Mouse (Mus musculus): ENCODE results near the gene Gm17482.

The Gm17482 gene

DNA sequence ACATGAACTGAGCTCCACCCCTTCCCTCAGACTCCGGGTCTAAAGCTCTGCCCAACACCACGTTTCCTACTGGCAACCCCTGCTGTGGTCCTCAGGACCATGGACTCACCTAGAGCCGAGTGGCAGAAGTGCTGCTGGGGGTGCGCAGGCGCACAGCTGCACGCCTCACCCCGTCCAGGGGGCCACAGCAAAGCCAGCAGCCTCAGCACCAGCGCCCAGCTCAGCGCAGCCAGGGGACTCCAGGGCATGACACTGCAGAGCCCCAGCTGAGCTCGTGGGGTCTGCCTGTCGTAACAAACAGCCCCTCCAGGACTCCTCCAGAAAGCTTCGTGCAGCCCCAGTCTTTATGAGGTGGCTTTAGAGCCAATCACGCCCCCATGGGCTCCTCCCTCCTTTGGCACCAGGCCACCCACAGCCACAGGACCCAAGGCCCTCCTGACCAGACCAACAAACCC is 24.4 kb downstream of the Gm17482 start:
- DNase-seq: peak; percentile 17

- no peak for DNase-seq
Observed at GRCm38 (mm10) chr6:115252099-115252873, 25.1 kb downstream of the Gm17482 start, which contains the start of gene Timp4. Gene Timp4 (minus strand): TSS chr6:115252205.

GRCm38 (mm10) chr6:115255171-115255570 is 28.0 kb downstream of the Gm17482 start:
- no peak for DNase-seq

DNA sequence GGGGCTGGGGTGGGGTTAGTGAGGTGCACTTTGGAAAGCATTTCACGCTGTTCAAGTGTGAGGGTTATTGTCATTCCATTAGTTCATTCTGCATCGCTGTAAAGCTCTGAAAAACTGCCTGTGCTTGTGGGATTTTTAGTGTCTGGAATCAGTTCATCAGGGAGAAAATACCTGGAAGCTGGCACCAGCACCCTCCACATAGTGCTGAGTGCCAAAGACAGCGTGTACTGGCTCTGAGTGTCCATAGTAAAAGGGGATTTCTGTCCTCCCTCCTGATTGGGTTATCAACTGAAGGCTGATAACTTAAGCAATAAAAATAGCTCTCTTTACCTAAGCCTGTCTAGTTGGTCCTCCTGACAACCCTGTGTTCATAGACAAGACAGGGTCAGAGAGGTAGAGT is 33.4 kb downstream of the Gm17482 start:
- DNase-seq: no peak

DNA sequence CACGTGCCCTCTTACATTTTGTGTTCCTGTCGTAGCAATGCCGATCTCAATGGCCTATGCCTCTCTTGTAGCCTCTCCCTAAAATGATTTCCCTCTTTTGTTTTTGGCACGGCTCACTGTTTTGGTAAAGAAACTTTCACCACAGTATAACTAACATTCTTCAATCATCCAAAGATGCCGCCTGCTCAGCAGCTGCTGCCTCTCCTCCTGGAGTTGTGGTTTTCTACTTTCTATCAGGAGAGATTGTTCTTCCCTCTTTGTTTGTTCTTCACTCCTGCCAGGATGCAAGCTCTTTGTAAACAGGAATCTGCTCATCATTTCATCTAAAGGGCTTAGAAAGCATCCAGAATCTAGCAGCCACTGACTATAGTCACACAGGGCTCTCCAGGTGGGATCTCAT is 39.6 kb downstream of the Gm17482 start:
- DNase-seq: no peak

- peak; percentile 76 for DNase-seq
Observed at GRCm38 (mm10) chr6:115267916-115268315, 40.8 kb downstream of the Gm17482 start.

GRCm38 (mm10) chr6:115268551-115269385 is 41.6 kb downstream of the Gm17482 start:
- no peak for DNase-seq

DNA sequence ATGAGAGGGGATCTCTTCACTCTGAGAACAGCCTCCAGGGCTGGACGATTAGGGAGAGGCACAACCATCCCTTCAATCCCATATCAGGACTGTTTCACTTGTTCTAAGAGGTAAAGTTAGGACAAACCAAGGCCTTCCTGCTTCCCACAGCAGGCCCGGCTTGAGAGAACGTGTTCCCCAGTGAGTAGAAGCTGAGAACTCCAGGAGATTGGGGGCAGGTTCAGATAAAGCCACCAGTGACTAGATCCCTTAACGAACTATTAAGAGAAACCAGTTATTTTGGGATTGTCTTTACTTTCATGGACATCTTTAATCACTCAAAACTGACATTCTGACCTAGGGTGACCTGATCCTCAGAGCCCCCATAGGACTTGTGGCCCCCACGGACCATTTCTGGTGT is 42.4 kb downstream of the Gm17482 start:
- DNase-seq: no peak

DNA sequence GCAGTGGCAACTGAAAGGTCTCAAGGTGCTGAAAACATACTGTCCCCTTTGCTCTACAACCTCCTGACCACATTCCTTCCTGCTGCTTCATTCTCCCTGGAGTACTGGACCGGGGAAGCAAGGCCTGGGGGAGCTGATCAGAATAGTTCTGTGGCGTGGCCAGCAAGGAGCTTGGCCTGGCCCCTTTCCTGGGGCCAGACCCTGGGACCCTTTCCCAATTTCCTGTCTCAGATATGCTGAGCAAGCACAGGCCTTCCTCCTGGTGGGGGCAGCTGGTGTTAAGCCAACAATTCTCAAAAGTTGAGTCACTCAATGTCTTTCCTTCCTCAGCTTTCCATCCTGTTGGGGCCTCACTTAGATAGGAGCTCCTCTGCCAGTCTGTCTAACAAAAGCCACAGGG is 42.9 kb downstream of the Gm17482 start:
- no peak for DNase-seq

- no peak for DNase-seq
Observed at GRCm38 (mm10) chr6:115271326-115271725, 44.2 kb downstream of the Gm17482 start.

DNA sequence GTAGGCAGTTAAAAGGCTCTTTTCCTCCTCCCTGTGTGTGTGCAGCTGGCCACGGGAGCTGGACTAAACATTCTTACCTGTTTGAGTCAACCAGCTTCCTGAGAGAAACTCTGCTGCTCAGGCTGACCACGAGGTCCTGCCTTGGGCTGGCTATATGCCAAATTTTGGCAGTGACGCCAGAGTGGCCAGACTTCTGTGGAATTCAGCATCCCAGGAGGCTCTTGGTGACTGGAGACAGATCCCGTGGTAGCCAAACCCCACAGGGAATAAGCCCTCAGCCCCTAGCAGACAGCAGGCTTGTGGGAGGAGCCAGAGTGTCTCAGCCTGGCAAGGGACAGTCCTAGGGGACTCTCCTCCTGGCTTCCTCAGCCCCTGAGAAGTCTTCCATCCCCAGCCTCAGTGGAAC is 44.7 kb downstream of the Gm17482 start:
- peak; percentile 34 for DNase-seq

- DNase-seq: no peak
Observed at GRCm38 (mm10) chr6:115273346-115273745, 46.2 kb downstream of the Gm17482 start.

- DNase-seq: no peak
Observed at GRCm38 (mm10) chr6:115274705-115275104, 47.6 kb downstream of the Gm17482 start.

GRCm38 (mm10) chr6:115275116-115275815 is 48.1 kb downstream of the Gm17482 start:
- DNase-seq: no peak

DNA sequence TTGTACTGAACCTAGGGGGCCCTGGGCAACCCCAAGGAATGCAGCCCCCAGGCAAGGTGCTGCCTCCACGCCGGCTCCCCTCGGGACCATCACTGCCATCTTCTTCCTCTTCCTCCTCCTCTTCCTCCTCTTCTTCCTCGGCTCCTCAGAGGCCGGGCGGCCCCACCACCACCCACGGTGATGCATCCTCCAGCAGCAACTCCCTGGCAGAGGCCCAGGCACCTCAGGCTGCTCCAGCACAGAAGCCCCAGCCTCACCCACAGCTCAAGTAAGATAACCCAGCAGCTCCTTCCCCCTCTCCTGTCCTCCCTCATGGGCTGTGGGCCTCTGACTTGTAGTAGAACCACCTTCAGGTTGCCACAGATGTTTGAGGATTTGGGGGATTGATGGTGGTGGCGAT is 50.9 kb downstream of the Gm17482 start:
- no peak for DNase-seq

DNA sequence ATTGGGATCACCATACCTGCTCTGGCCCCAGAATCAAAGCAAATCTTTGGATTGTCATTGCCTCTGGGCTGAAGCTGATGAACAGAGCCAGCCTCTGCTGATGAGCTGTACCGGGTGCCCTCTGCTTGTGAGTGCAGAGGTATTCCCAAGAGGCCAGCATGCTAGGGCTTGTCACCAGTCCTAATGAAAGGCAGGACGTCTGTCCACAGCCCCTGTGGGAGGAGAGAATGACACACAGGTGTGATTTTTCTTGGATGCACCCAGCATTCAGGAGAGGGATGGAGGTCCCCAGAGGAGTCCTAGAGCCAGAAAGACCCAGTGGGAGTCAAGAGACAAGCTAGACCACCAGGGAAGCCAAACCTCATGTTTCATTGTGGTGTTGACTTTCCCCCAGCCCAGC is 52.5 kb downstream of the Gm17482 start:
- DNase-seq: no peak

DNA sequence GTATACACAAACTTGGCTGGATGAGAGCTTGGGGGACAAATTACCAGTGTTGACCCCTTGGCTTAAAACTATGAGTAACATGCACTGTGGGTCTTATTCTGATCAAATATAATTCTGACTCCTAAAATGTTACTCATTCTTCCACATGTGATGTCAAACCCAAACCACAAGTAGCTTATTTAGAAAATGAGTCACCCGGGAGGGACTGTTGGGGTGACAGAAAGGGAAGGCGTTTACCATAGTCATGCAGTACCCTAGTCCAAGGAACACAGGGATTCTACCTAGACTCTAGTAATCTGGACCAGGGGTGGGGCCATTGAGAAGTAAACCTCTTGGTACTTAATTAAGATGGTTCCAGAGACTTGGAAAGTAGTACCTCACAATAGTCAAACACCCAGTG is 57.0 kb downstream of the Gm17482 start:
- DNase-seq: no peak

DNA sequence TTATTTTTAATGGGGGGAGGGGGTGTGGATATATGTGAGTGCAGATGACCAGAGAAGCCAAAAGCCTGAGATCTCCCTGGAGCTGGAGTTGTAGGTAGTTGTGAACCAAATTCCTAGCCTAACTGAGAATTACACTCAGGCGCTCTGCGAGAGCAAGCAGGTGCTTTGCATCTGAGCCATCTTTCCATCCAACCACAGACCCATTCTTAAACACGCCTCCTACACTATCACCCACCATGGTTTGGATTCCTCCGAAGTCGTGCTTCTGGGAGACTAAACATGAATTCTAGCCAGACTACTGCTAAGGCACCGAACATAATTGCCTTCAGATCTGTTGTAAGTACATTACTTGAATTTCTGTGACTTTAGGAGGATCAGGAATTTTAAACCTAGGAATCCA is 59.3 kb downstream of the Gm17482 start:
- no peak for DNase-seq

DNA sequence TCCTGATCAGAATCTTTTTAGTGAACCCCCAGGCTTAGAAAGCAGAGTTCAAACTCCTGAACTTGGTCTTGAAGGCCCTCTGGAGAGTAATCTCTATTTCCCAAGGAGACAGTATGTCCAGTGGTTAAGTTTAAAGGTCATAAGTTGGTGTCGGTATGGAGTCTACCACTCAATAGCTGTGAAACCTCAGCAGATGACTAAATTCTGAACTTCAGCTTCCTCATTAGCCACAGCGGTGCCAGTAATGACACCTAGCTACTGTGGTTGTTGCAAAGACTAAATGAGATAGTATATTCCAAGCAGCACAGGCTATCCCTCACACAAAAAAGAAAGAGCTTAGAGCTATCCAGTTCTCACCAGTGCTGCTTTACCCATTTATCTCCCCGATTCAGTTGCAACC is 61.1 kb downstream of the Gm17482 start:
- no peak for DNase-seq

DNA sequence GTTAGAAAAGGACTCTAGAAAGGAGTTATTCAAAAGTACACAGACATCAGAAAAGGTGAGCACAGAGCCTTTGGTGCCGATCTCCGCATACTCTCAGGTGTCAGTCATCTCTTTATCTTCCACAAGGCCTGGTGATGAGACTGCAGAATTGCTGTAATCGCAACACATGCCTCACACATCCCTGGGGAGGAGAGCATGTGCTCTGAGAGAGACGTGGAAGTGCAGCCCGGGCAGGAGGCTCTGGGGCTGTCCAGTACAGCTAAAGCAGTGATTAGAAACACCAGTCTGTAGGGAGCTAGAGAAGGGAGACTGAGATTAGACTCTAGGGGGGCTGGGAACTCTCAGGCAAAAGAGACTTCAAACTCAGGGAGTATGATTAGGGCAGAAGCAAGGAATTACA is 63.4 kb downstream of the Gm17482 start:
- no peak for DNase-seq

DNA sequence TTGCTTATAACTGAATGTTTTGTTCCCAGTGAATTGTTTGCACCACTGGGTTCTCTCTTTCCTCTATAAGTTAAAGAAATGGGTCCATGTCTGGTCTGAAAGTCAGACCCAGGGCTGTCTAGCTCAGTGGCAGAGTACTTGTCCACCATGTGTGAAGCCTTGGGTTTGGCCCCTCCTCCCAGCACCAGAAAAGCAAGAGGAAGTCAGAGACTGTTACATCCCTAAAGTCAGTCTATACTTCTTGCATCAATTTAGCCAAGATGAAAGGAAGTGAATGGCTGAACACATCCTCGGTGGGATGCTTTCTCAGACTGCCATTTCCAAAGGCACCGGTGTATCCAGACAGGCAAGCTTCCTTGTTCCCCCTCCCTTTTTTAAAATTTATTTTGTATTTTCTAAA is 63.9 kb downstream of the Gm17482 start:
- DNase-seq: no peak

DNA sequence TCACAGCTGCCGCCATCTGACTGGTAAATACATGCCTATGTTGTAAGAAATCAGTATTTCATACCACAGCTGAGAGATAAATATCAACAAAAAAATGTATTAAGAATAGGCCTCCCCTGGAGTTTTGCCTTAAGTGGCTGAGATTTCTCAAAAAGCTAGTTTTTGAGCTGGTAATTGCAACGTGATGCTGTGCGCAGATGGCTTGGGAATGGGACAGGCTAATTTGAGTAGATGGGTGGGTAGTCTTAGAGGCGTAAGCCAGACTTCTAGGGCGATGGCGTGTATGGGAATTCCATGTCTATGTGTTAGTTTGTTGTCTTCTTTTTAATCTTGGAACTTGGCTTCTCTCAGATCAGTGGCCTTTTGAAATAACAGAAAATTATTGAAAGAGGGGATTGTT is 64.7 kb downstream of the Gm17482 start:
- no peak for DNase-seq

DNA sequence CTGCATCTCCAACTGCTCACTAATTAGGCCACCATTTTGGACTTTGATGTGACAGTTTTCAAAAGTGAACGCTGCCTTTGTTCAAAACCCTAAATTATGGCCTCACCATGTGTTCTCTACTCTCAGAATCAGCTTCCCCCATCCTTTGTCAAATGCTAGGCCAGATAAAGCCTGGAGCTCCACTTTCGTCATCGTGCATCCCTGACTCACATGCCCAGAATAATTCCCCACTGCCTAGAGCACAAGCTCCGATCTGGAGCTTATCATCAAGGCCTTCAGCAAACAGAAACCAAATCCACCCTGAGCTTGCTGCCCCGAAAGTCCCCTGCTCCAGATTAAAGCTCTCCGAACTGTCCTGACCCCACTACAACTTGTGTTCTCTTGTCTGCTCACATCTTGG is 65.5 kb downstream of the Gm17482 start:
- DNase-seq: no peak

GRCm38 (mm10) chr6:115293877-115294276 is 66.7 kb downstream of the Gm17482 start:
- DNase-seq: no peak

Measured in embryo, embryonic 11 days (tissue).